ENCODE assay signal across 26 mouse cellular contexts in the genomic region with DNA sequence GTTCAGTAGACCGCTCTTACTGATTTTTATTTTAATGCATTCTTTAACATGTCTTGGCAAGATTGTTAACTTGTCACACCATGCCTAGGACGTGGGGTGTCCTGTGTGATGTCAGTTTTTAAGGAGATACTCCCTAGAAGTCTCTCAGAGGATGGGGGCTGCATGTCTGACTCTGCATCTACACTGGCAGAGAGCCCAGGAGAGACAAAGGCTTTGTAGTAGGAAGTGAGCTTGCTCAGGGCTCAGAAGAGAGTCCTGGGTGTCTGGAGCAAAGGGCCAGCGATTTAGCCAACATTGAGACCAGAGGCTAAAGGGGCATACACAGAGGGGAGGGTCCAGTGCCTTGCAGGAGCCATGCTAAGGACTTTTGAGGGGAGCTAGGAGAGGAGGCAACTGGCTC. TPM values are rescaled to one million over a fixed set of nuclear protein-coding genes. Genes with fewer than 3 reads are reported as not detected.
DNase-seq lines count a peak whose midpoint lies in the region; ATAC-seq and TF ChIP-seq lines count a peak whose summit lies in the region.
"Had no signal": no experiment of that assay in that cellular context is flagged by ENCODE, and none has a peak within 500 bp of the region (broad histone marks: within the 10 kb centered on the region; RNA-seq: fewer than 3 reads in every experiment).

No protein-coding gene starts in this region.

- no peak overlapping the region for H3K27ac ChIP-seq in heart, embryonic 13.5 days (replicated peaks)
- peak overlapping the region; percentile 59 for H3K27ac ChIP-seq in lung, embryonic 15.5 days
- no peak overlapping the region for H3K27ac ChIP-seq in hindbrain, postnatal 0 days
- H3K27ac ChIP-seq in midbrain, embryonic 14.5 days (replicated peaks; ENCODE audit: low read depth, low read length): peak overlapping the region; percentile 49; the same call in 1 of the 2 replicates
- H3K27ac ChIP-seq: embryonic facial prominence, embryonic 15.5 days; forebrain, embryonic 12.5 days; layer of hippocampus, adult 2 months; left cerebral cortex, adult 2 months; limb, embryonic 13.5 days; stomach, embryonic 15.5 days had no signal

- no peak for DNase-seq in heart, adult 8-10 months (ENCODE audit: low spot score)
- DNase-seq in lung, postnatal 4 days: no peak
- DNase-seq in hindbrain, postnatal 0 days (ENCODE audit: low spot score): peak; percentile 30
- DNase-seq in midbrain, embryonic 14.5 days: peak; percentile 41
- DNase-seq in kidney, adult 8-10 months: no peak
- DNase-seq: adrenal gland, postnatal 14 days; cerebellum, adult 11-12 months; cerebellum, adult 9-11 months; gastrocnemius, postnatal 36 days; heart, adult 18-20 months; heart, postnatal 10 days; kidney, adult 18-20 months; kidney, postnatal 36 days; retina, postnatal 1 day; right cerebral cortex, postnatal 25 days had no signal

- TF ChIP-seq CTCF in hindbrain, postnatal 0 days (IDR thresholded peaks at IDR 0.05; ENCODE audit: low read depth): no peak

- no peaks in the 10 kb centered on the region for H3K27me3 ChIP-seq in heart, embryonic 13.5 days (replicated peaks)
- no peaks in the 10 kb centered on the region for H3K27me3 ChIP-seq in lung, embryonic 15.5 days
- no peaks in the 10 kb centered on the region for H3K27me3 ChIP-seq in hindbrain, postnatal 0 days (ENCODE audit: insufficient read depth, low read length)
- no peaks in the 10 kb centered on the region for H3K27me3 ChIP-seq in midbrain, embryonic 14.5 days (ENCODE audit: control insufficient read depth, insufficient read depth, low read length)
- H3K27me3 ChIP-seq: embryonic facial prominence, embryonic 15.5 days; forebrain, embryonic 12.5 days; heart, embryonic 12.5 days; limb, embryonic 13.5 days; stomach, embryonic 15.5 days had no signal

- no peak for ATAC-seq in heart, embryonic 13.5 days (ENCODE audit: extremely low read depth, insufficient number of reproducible peaks, low FRiP score, low TSS enrichment)
- no peak for ATAC-seq in lung, embryonic 15.5 days (ENCODE audit: borderline replicate concordance, extremely low read depth, low FRiP score, low TSS enrichment)
- ATAC-seq in hindbrain, postnatal 0 days: no peak
- ATAC-seq in midbrain, embryonic 14.5 days (ENCODE audit: low FRiP score, low TSS enrichment): no peak
- ATAC-seq: CD4-positive, CD25-positive, alpha-beta regulatory T cell, adult 4 months had no signal

- no peaks in the 10 kb centered on the region for H3K36me3 ChIP-seq in heart, embryonic 13.5 days
- no peaks in the 10 kb centered on the region for H3K36me3 ChIP-seq in lung, embryonic 15.5 days
- no peaks in the 10 kb centered on the region; the same call in 1 of the 2 replicates for H3K36me3 ChIP-seq in hindbrain, postnatal 0 days (ENCODE audit: insufficient read depth, low read length)
- no peaks in the 10 kb centered on the region for H3K36me3 ChIP-seq in midbrain, embryonic 14.5 days (ENCODE audit: control insufficient read depth, insufficient read depth, low read length)
- H3K36me3 ChIP-seq: embryonic facial prominence, embryonic 15.5 days; stomach, embryonic 15.5 days had no signal

- WGBS in heart, embryonic 13.5 days: 53% methylated on average over 3 of the region's 3 CpGs
- WGBS in lung, embryonic 15.5 days: 42% methylated on average over 3 of the region's 3 CpGs
- WGBS in hindbrain, postnatal 0 days: 47% methylated on average over 3 of the region's 3 CpGs
- 76% methylated on average over 3 of the region's 3 CpGs for WGBS in midbrain, embryonic 14.5 days

- peak overlapping the region; percentile 37; the same call in 1 of the 2 replicates for H3K9ac ChIP-seq in heart, embryonic 13.5 days
- no peak overlapping the region for H3K9ac ChIP-seq in lung, embryonic 15.5 days
- H3K9ac ChIP-seq in hindbrain, postnatal 0 days (replicated peaks; ENCODE audit: low read length): no peak overlapping the region
- 0 out of 2 replicates have a peak overlapping the region, but pooled peaks have one; percentile 20 for H3K9ac ChIP-seq in midbrain, embryonic 14.5 days (replicated peaks; ENCODE audit: low read length)
- H3K9ac ChIP-seq: embryonic facial prominence, embryonic 15.5 days; forebrain, embryonic 12.5 days; heart, embryonic 12.5 days; limb, embryonic 13.5 days; stomach, embryonic 15.5 days had no signal

- no peaks in the 10 kb centered on the region for H3K9me3 ChIP-seq in heart, embryonic 13.5 days
- no peaks in the 10 kb centered on the region for H3K9me3 ChIP-seq in lung, embryonic 15.5 days
- H3K9me3 ChIP-seq in hindbrain, postnatal 0 days (ENCODE audit: low read length): no peaks in the 10 kb centered on the region
- no peaks in the 10 kb centered on the region for H3K9me3 ChIP-seq in midbrain, embryonic 14.5 days (ENCODE audit: control insufficient read depth, low read length)
- H3K9me3 ChIP-seq: embryonic facial prominence, embryonic 15.5 days; forebrain, embryonic 12.5 days; heart, embryonic 12.5 days; limb, embryonic 13.5 days; stomach, embryonic 15.5 days had no signal

- peaks cover 55% of the 10 kb centered on the region for H3K4me1 ChIP-seq in heart, embryonic 13.5 days
- peaks cover 59% of the 10 kb centered on the region for H3K4me1 ChIP-seq in lung, embryonic 15.5 days
- H3K4me1 ChIP-seq in hindbrain, postnatal 0 days (ENCODE audit: insufficient read depth, low read length): 0 out of 2 replicates have a peak, but pooled peaks cover 7% of the 10 kb centered on the region
- peaks cover 16% of the 10 kb centered on the region for H3K4me1 ChIP-seq in midbrain, embryonic 14.5 days (ENCODE audit: control insufficient read depth, insufficient read depth, low read length)

- H3K4me3 ChIP-seq in heart, embryonic 13.5 days: no peak overlapping the region
- H3K4me3 ChIP-seq in lung, embryonic 15.5 days: no peak overlapping the region
- H3K4me3 ChIP-seq in hindbrain, postnatal 0 days (ENCODE audit: low read length): no peak overlapping the region
- H3K4me3 ChIP-seq in midbrain, embryonic 14.5 days (replicated peaks; ENCODE audit: low read depth, low read length): no peak overlapping the region
- H3K4me3 ChIP-seq: embryonic facial prominence, embryonic 15.5 days; forebrain, embryonic 12.5 days; heart, embryonic 12.5 days; layer of hippocampus, adult 2 months; left cerebral cortex, adult 2 months; limb, embryonic 13.5 days; stomach, embryonic 15.5 days had no signal

- no peak overlapping the region for H3K4me2 ChIP-seq in heart, embryonic 13.5 days
- no peak overlapping the region for H3K4me2 ChIP-seq in lung, embryonic 15.5 days
- no peak overlapping the region for H3K4me2 ChIP-seq in hindbrain, postnatal 0 days (ENCODE audit: low read depth, low read length)
- no peak overlapping the region for H3K4me2 ChIP-seq in midbrain, embryonic 14.5 days (ENCODE audit: low read length)
- H3K4me2 ChIP-seq: embryonic facial prominence, embryonic 15.5 days; forebrain, embryonic 12.5 days; heart, embryonic 12.5 days; limb, embryonic 13.5 days; liver, embryonic 11.5 days; stomach, embryonic 15.5 days had no signal

RNA-seq across cellular contexts. Expression of gene Tsc22d1, which starts 50.2 kb away (rescaled TPM):
- polyA plus RNA-seq in heart, embryonic 13.5 days (2015; fragmentation: Nextera tagmentation; extraction: Ambion mirVana): 332 and 334 TPM in 2 replicates
- 100 to 1,000 TPM; 338 to 435 (median 378) TPM for total RNA-seq in heart, adult 8-10 months (2022)
- 625 and 654 TPM in 2 replicates for polyA plus RNA-seq in lung, embryonic 15.5 days (2015; fragmentation: Nextera tagmentation; extraction: Ambion mirVana)
- 525 and 569 TPM in 2 replicates for total RNA-seq in hindbrain, postnatal 0 days (2014; rRNA removed)
- polyA plus RNA-seq in hindbrain, postnatal 0 days (2015; fragmentation: Nextera tagmentation; extraction: Ambion mirVana): 544 and 588 TPM in 2 replicates
- 792 and 872 TPM in 2 replicates for polyA plus RNA-seq in midbrain, embryonic 14.5 days (2014; fragmentation: Nextera tagmentation; extraction: Ambion mirVana)

Comparison
In these comparisons a context has a peak if more than half of its experiments do, and no peak if none do; other contexts are left out.
1. H3K27ac ChIP-seq: peak in lung, embryonic 15.5 days (single experiment) and midbrain, embryonic 14.5 days (single experiment); none in heart, embryonic 13.5 days (single experiment) and hindbrain, postnatal 0 days (single experiment).
2. H3K9ac ChIP-seq: peak in heart, embryonic 13.5 days (single experiment) and midbrain, embryonic 14.5 days (single experiment); none in lung, embryonic 15.5 days (single experiment) and hindbrain, postnatal 0 days (single experiment).
3. DNase-seq: peak in hindbrain, postnatal 0 days (single experiment) and midbrain, embryonic 14.5 days (single experiment); none in heart, adult 8-10 months (single experiment), lung, postnatal 4 days (0 of 2) and kidney, adult 8-10 months (0 of 2).